21 mouse cellular contexts compared by ENCODE assay signal in genomic region chr12:33131796-33132195, GRCm38 (mm10). TPM values are rescaled to one million over a fixed set of nuclear protein-coding genes. Genes with fewer than 3 reads are reported as not detected.
DNase-seq lines count a peak whose midpoint lies in the region; ATAC-seq and TF ChIP-seq lines count a peak whose summit lies in the region.
"Had no signal": no experiment of that assay in that cellular context is flagged by ENCODE, and none has a peak within 500 bp of the region (broad histone marks: within the 10 kb centered on the region; RNA-seq: fewer than 3 reads in every experiment).

No protein-coding gene starts in this region.

- no peak overlapping the region for H3K4me3 ChIP-seq in forebrain, embryonic 10.5 days
- no peak overlapping the region for H3K4me3 ChIP-seq in forebrain, embryonic 13.5 days
- no peak overlapping the region for H3K4me3 ChIP-seq in stomach, embryonic 16.5 days (replicated peaks; ENCODE audit: low read length)
- H3K4me3 ChIP-seq in stomach, postnatal 0 days (ENCODE audit: low read depth, low read length) = no peak overlapping the region
- H3K4me3 ChIP-seq in lung, adult 2 months (replicated peaks; ENCODE audit: extremely low read depth, low read depth, low read length) = no peak overlapping the region
- H3K4me3 ChIP-seq: embryonic facial prominence, embryonic 15.5 days; heart, embryonic 13.5 days; hindbrain, embryonic 13.5 days; liver, embryonic 15.5 days; myocyte had no signal

- no peak for TF ChIP-seq CTCF in stomach, postnatal 0 days (IDR thresholded peaks at IDR 0.05; ENCODE audit: low read depth)
- no peak for TF ChIP-seq CTCF in lung, adult 2 months (IDR thresholded peaks at IDR 0.05; ENCODE audit: insufficient read depth, low read length)

- H3K9me3 ChIP-seq in forebrain, embryonic 10.5 days = no peaks in the 10 kb centered on the region
- H3K9me3 ChIP-seq in forebrain, embryonic 13.5 days (replicated peaks) = no peaks in the 10 kb centered on the region
- H3K9me3 ChIP-seq in stomach, embryonic 16.5 days (replicated peaks; ENCODE audit: control insufficient read depth, low read length) = no peaks in the 10 kb centered on the region
- no peaks in the 10 kb centered on the region for H3K9me3 ChIP-seq in stomach, postnatal 0 days (ENCODE audit: control insufficient read depth, low read length)
- H3K9me3 ChIP-seq: embryonic facial prominence, embryonic 15.5 days; heart, embryonic 13.5 days; hindbrain, embryonic 13.5 days; liver, embryonic 15.5 days; megakaryocyte, embryonic 14.5 days had no signal

- no peaks in the 10 kb centered on the region for H3K27me3 ChIP-seq in forebrain, embryonic 10.5 days (ENCODE audit: poor library complexity, severe bottlenecking)
- no peaks in the 10 kb centered on the region for H3K27me3 ChIP-seq in forebrain, embryonic 13.5 days
- H3K27me3 ChIP-seq in stomach, embryonic 16.5 days (ENCODE audit: control insufficient read depth, insufficient read depth, low read length) = no peaks in the 10 kb centered on the region
- H3K27me3 ChIP-seq in stomach, postnatal 0 days (ENCODE audit: control insufficient read depth, insufficient read depth, low read length) = no peaks in the 10 kb centered on the region
- H3K27me3 ChIP-seq: embryonic facial prominence, embryonic 15.5 days; heart, embryonic 13.5 days; hindbrain, embryonic 13.5 days had no signal

- H3K4me2 ChIP-seq in forebrain, embryonic 13.5 days = no peak overlapping the region
- H3K4me2 ChIP-seq in stomach, embryonic 16.5 days (ENCODE audit: low read depth, low read length) = no peak overlapping the region
- H3K4me2 ChIP-seq in stomach, postnatal 0 days (replicated peaks; ENCODE audit: low read depth) = no peak overlapping the region
- H3K4me2 ChIP-seq: embryonic facial prominence, embryonic 15.5 days; heart, embryonic 13.5 days; hindbrain, embryonic 13.5 days; liver, embryonic 15.5 days had no signal

- H3K4me1 ChIP-seq in forebrain, embryonic 10.5 days = peaks cover 19% of the 10 kb centered on the region
- peaks cover 17% of the 10 kb centered on the region for H3K4me1 ChIP-seq in forebrain, embryonic 13.5 days
- peaks cover 3% of the 10 kb centered on the region; the same call in 1 of the 2 replicates for H3K4me1 ChIP-seq in stomach, embryonic 16.5 days (ENCODE audit: control insufficient read depth, insufficient read depth, low read length)
- H3K4me1 ChIP-seq in stomach, postnatal 0 days (replicated peaks; ENCODE audit: control insufficient read depth, insufficient read depth) = no peaks in the 10 kb centered on the region
- no peaks in the 10 kb centered on the region for H3K4me1 ChIP-seq in lung, adult 2 months (ENCODE audit: control insufficient read depth, insufficient read depth, low read length)

- no peak for TF ChIP-seq EP300 in stomach, postnatal 0 days (optimal IDR thresholded peaks at IDR 0.05)

- no peak overlapping the region for H3K9ac ChIP-seq in forebrain, embryonic 13.5 days
- H3K9ac ChIP-seq in stomach, embryonic 16.5 days (ENCODE audit: low read length) = no peak overlapping the region
- H3K9ac ChIP-seq in stomach, postnatal 0 days (ENCODE audit: low read length) = no peak overlapping the region
- H3K9ac ChIP-seq: embryonic facial prominence, embryonic 15.5 days; forebrain, postnatal 0 days; heart, embryonic 13.5 days; hindbrain, embryonic 13.5 days; liver, embryonic 15.5 days had no signal

- H3K36me3 ChIP-seq in forebrain, embryonic 10.5 days (replicated peaks) = no peaks in the 10 kb centered on the region
- H3K36me3 ChIP-seq in forebrain, embryonic 13.5 days (ENCODE audit: poor library complexity, severe bottlenecking) = peaks cover 3% of the 10 kb centered on the region; the same call in 1 of the 2 replicates
- H3K36me3 ChIP-seq in stomach, embryonic 16.5 days (ENCODE audit: control insufficient read depth, insufficient read depth, low read length) = no peaks in the 10 kb centered on the region
- no peaks in the 10 kb centered on the region for H3K36me3 ChIP-seq in stomach, postnatal 0 days (ENCODE audit: control insufficient read depth, insufficient read depth, low read length)
- H3K36me3 ChIP-seq: embryonic facial prominence, embryonic 15.5 days; heart, embryonic 13.5 days; hindbrain, embryonic 13.5 days; liver, embryonic 15.5 days had no signal

- 77% methylated on average over 7 of the region's 7 CpGs for WGBS in forebrain, embryonic 10.5 days
- WGBS in forebrain, embryonic 13.5 days = 86% methylated on average over 7 of the region's 7 CpGs
- WGBS in stomach, embryonic 16.5 days = 52% methylated on average over 7 of the region's 7 CpGs
- 59% methylated on average over 7 of the region's 7 CpGs for WGBS in stomach, postnatal 0 days
- 37% methylated on average over 7 of the region's 7 CpGs for WGBS in lung, adult 2 months

- H3K27ac ChIP-seq in forebrain, embryonic 10.5 days = peak overlapping the region; percentile 8; the same call in 1 of the 2 replicates
- no peak overlapping the region for H3K27ac ChIP-seq in forebrain, embryonic 13.5 days
- peak overlapping the region; percentile 38; the same call in 1 of the 2 replicates for H3K27ac ChIP-seq in stomach, embryonic 16.5 days (ENCODE audit: low read length)
- H3K27ac ChIP-seq in stomach, postnatal 0 days (replicated peaks) = no peak overlapping the region
- H3K27ac ChIP-seq: embryonic facial prominence, embryonic 15.5 days; heart, embryonic 13.5 days; hindbrain, embryonic 13.5 days; liver, embryonic 15.5 days had no signal

- no peak for ATAC-seq in forebrain, embryonic 13.5 days
- no peak for ATAC-seq in stomach, embryonic 16.5 days (ENCODE audit: insufficient read depth, low FRiP score)
- no peak for ATAC-seq in stomach, postnatal 0 days (ENCODE audit: low FRiP score, low TSS enrichment)
- ATAC-seq in inflammation-experienced regulatory T-cells, adult 6 months = peak; percentile 91
- ATAC-seq: forebrain, postnatal 0 days had no signal

- TF ChIP-seq POLR2A in lung, adult 2 months (IDR thresholded peaks at IDR 0.05; ENCODE audit: borderline replicate concordance, extremely low read depth, low read depth, low read length) = no peak

- DNase-seq in forebrain, embryonic 10.5 days (ENCODE audit: extremely low spot score, low spot score) = no peak
- DNase-seq in stomach, postnatal 0 days (ENCODE audit: low spot score) = no peak
- no peak for DNase-seq in lung, adult 2 months
- no peak for DNase-seq in embryo, embryonic 11 days
- no peak for DNase-seq in adrenal gland, postnatal 36 days
- DNase-seq: adrenal gland, adult 2 months; cerebellum, postnatal 10 days; forebrain, postnatal 0 days; gastrocnemius, postnatal 10 days; layer of hippocampus, adult 9-11 months; thymus, postnatal 25 days had no signal

RNA-seq across cellular contexts. Expression of gene Atxn7l1, which starts 15.7 kb away (rescaled TPM):
- polyA plus RNA-seq in forebrain, embryonic 10.5 days (2016; fragmentation: Nextera tagmentation; extraction: Ambion mirVana) = 10.4 and 11.0 TPM in 2 replicates
- polyA plus RNA-seq in forebrain, embryonic 13.5 days (2015; fragmentation: Nextera tagmentation; extraction: Ambion mirVana) = 13.9 and 15.4 TPM in 2 replicates
- 12.4 and 13.3 TPM in 2 replicates for polyA plus RNA-seq in stomach, embryonic 16.5 days (2015; fragmentation: Nextera tagmentation; extraction: Ambion mirVana)
- 4.7 and 5.5 TPM in 2 replicates for polyA plus RNA-seq in stomach, postnatal 0 days (2015; fragmentation: Nextera tagmentation; extraction: Ambion mirVana)
- 10 to 100 TPM; 59.7 to 94.2 (median 92.9) TPM for polyA plus RNA-seq in inflammation-experienced regulatory T-cells, adult 6 months (2017; shearing (Covaris generic))
- polyA plus RNA-seq in lung, adult 2 months (2012; rRNA removed) = 43.5 and 47.8 TPM in 2 replicates
- 10 to 100 TPM; 26.5 to 29.5 TPM for total RNA-seq in adrenal gland, postnatal 36 days (2021)

RNA-seq across cellular contexts. Expression of gene Cdhr3, which starts 39.1 kb away (rescaled TPM):
- polyA plus RNA-seq in forebrain, embryonic 10.5 days (2016; fragmentation: Nextera tagmentation; extraction: Ambion mirVana) = not detected in 2 replicates
- polyA plus RNA-seq in forebrain, embryonic 13.5 days (2015; fragmentation: Nextera tagmentation; extraction: Ambion mirVana) = 0.13 and 0.39 TPM in 2 replicates
- polyA plus RNA-seq in stomach, embryonic 16.5 days (2015; fragmentation: Nextera tagmentation; extraction: Ambion mirVana) = 0.80 TPM in 1 of 2 replicates, not detected in the other
- polyA plus RNA-seq in stomach, postnatal 0 days (2015; fragmentation: Nextera tagmentation; extraction: Ambion mirVana) = 0.05 and 0.07 TPM in 2 replicates
- under 1 TPM in 2 of 3 experiments, not detected in 1; 0.18 to 0.26 TPM for polyA plus RNA-seq in inflammation-experienced regulatory T-cells, adult 6 months (2017; shearing (Covaris generic))
- polyA plus RNA-seq in lung, adult 2 months (2012; rRNA removed) = 14.5 and 18.5 TPM in 2 replicates
- total RNA-seq in adrenal gland, postnatal 36 days (2021) = under 1 TPM in 1 of 2 experiments, not detected in 1; 0.10 TPM
- total RNA-seq: adrenal gland, adult 2 months had no signal
- polyA plus RNA-seq: adrenal gland, adult 2 months; kidney, embryonic 14.5 days had no signal

Comparison
In these comparisons a context has a peak if more than half of its experiments do, and no peak if none do; other contexts are left out.
1. H3K27ac ChIP-seq: peak in forebrain, embryonic 10.5 days (single experiment) and stomach, embryonic 16.5 days (single experiment); none in forebrain, embryonic 13.5 days (single experiment) and stomach, postnatal 0 days (single experiment).